Mouse (Mus musculus) megakaryocyte, embryonic 14.5 days (primary cell): ENCODE results near the gene Naa16.

Source experiments
- FLI1 ChIP-seq: IDR thresholded peaks from 2 replicates; pipeline ENCODE4 v1.6.1; 2012; ENCODE audit warnings: low read length, inconsistent platforms, mixed read lengths
- GATA1 ChIP-seq: IDR thresholded peaks from 3 replicates; pipeline ENCODE4 v1.6.1; 2012; ENCODE audit warnings: mixed read lengths, low read length, inconsistent platforms, borderline replicate concordance

DNA sequence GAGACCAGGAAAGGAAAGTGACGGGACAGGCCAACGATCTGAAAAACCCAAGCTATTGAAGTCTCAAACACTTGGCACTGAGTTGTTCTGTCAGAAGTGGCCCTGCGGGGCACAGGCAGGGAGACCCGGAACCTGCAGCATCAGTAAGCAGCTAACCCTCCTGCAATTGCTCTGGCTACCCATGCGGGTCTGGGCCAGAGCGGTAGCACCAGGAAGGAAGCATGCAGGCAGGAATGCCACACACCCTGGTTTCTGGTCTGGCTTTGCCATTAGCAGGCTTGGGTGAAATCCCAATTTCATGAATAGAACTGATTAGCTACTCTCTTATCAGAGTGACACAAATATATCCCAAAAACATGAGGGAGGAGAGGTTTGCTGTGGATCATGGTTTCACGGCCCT is 58.6 kb downstream of the Naa16 start:
- TF ChIP-seq GATA1 (no peak), FLI1 (no peak)
